Comparison of ENCODE assay signal across 8 mouse cellular contexts in genomic region chr2:105903896-105904756, GRCm38 (mm10). TPM values are rescaled to one million over a fixed set of nuclear protein-coding genes. Genes with fewer than 3 reads are reported as not detected.
A peak's percentile ranks its signal among the peaks of the same experiment; 100 is the strongest.
DNase-seq lines count a peak whose midpoint lies in the region; ATAC-seq and TF ChIP-seq lines count a peak whose summit lies in the region.

TSS of gene Elp4 (minus strand) at chr2:105904564.
TSS of gene Immp1l (plus strand) at chr2:105904638.

- no peaks in the 10 kb centered on the region for H3K9me3 ChIP-seq in G1E (replicated peaks)
- H3K9me3 ChIP-seq in forebrain, embryonic 16.5 days (ENCODE audit: control insufficient read depth, low read length) = no peaks in the 10 kb centered on the region
- H3K9me3 ChIP-seq in lung, embryonic 14.5 days (ENCODE audit: low read depth, low read length) = no peaks in the 10 kb centered on the region

- H3K27ac ChIP-seq in forebrain, embryonic 16.5 days (ENCODE audit: low read length) = peak within 1 kb of the TSS; percentile 78
- peak within 1 kb of the TSS; percentile 94 for H3K27ac ChIP-seq in layer of hippocampus, adult 2 months
- peak within 1 kb of the TSS; percentile 63 for H3K27ac ChIP-seq in lung, embryonic 14.5 days (ENCODE audit: low read depth)
- H3K27ac ChIP-seq in olfactory bulb, adult 2 months (ENCODE audit: insufficient read depth, low read depth, low read length) = peak within 1 kb of the TSS; percentile 17; the same call in 1 of the 2 replicates
- peak within 1 kb of the TSS; percentile 15; the same call in 1 of the 2 replicates for H3K27ac ChIP-seq in thymus, adult 2 months (ENCODE audit: control insufficient read depth, insufficient read depth, low read length)

- H3K4me3 ChIP-seq in G1E (ENCODE audit: low read depth, low read length) = peak within 1 kb of the TSS; percentile 79
- peak within 1 kb of the TSS; percentile 84 for H3K4me3 ChIP-seq in forebrain, embryonic 16.5 days (replicated peaks; ENCODE audit: low read length)
- H3K4me3 ChIP-seq in layer of hippocampus, adult 2 months = peak within 1 kb of the TSS; percentile 98
- peak within 1 kb of the TSS; percentile 77 for H3K4me3 ChIP-seq in lung, embryonic 14.5 days (ENCODE audit: low read depth, low read length)
- H3K4me3 ChIP-seq in olfactory bulb, adult 2 months (ENCODE audit: insufficient read depth, low read depth, low read length) = peak within 1 kb of the TSS; percentile 72
- H3K4me3 ChIP-seq in thymus, adult 2 months (ENCODE audit: control insufficient read depth, insufficient read depth, low read length) = peak within 1 kb of the TSS; percentile 89

- H3K36me3 ChIP-seq in G1E (replicated peaks) = peaks cover 9% of the 10 kb centered on the region
- H3K36me3 ChIP-seq in forebrain, embryonic 16.5 days (ENCODE audit: control insufficient read depth, insufficient read depth) = no peaks in the 10 kb centered on the region
- H3K36me3 ChIP-seq in lung, embryonic 14.5 days (ENCODE audit: insufficient read depth) = 0 out of 2 replicates have a peak, but pooled peaks cover 5% of the 10 kb centered on the region
- H3K36me3 ChIP-seq in thymus, adult 2 months (ENCODE audit: control insufficient read depth, insufficient read depth, low read length) = no peaks in the 10 kb centered on the region

- intact Hi-C loops in heart, postnatal 36 days (cut with DNase I) = loop anchor here (2.0 to 5.0 kb wide), 2 partner anchors 99 to 227 kb away; partner anchors contain the start of gene Dnajc24

- peak; percentile 54; the same call in 1 of the 2 replicates for TF ChIP-seq POLR2A in olfactory bulb, adult 2 months (IDR thresholded peaks at IDR 0.05; ENCODE audit: insufficient read depth, low read depth, low read length)
- peak; percentile 59 for TF ChIP-seq POLR2A in thymus, adult 2 months (IDR thresholded peaks at IDR 0.05; ENCODE audit: control insufficient read depth, extremely low read depth, insufficient read depth, low read length, poor library complexity)

- WGBS in forebrain, embryonic 16.5 days = under 1% methylated on average over 39 of the region's 39 CpGs
- under 1% methylated on average over 39 of the region's 39 CpGs for WGBS in lung, embryonic 14.5 days
- under 1% methylated on average over 39 of the region's 39 CpGs for WGBS in olfactory bulb, adult 2 months
- WGBS in thymus, adult 2 months = under 1% methylated on average over 39 of the region's 39 CpGs

- H3K9ac ChIP-seq in forebrain, embryonic 16.5 days (replicated peaks; ENCODE audit: low read depth, low read length) = peak within 1 kb of the TSS; percentile 92
- H3K9ac ChIP-seq in lung, embryonic 14.5 days = peak within 1 kb of the TSS; percentile 74

- peak; percentile 97 for ATAC-seq in G1E (ENCODE audit: extremely low read depth, insufficient number of reproducible peaks, low FRiP score, poor library complexity, severe bottlenecking)
- ATAC-seq in forebrain, embryonic 16.5 days = peak; percentile 100
- ATAC-seq in lung, embryonic 14.5 days (ENCODE audit: insufficient read depth) = peak; percentile 100

- H3K27me3 ChIP-seq in G1E (ENCODE audit: insufficient read depth, low read length) = no peaks in the 10 kb centered on the region
- no peaks in the 10 kb centered on the region for H3K27me3 ChIP-seq in forebrain, embryonic 16.5 days (replicated peaks; ENCODE audit: control insufficient read depth, insufficient read depth, low read length)
- no peaks in the 10 kb centered on the region for H3K27me3 ChIP-seq in lung, embryonic 14.5 days (ENCODE audit: insufficient read depth, low read length)
- H3K27me3 ChIP-seq in thymus, adult 2 months (ENCODE audit: control insufficient read depth, insufficient read depth, low read length) = no peaks in the 10 kb centered on the region

- peak within 1 kb of the TSS; percentile 93 for H3K4me2 ChIP-seq in forebrain, embryonic 16.5 days (ENCODE audit: low read length)
- H3K4me2 ChIP-seq in lung, embryonic 14.5 days = peak within 1 kb of the TSS; percentile 79

- DNase-seq in G1E (ENCODE audit: low spot score) = peak; percentile 98
- peak; percentile 96 to 98 for DNase-seq in cerebellum, adult 18-20 months
- DNase-seq in heart, postnatal 36 days = peak; percentile 97
- DNase-seq in layer of hippocampus, adult 2 months (ENCODE audit: low spot score in 2 of 2) = peak; percentile 96 to 97
- DNase-seq in lung, embryonic 14.5 days = peak; percentile 99
- DNase-seq in thymus, adult 2 months = peak; percentile 97

- H3K4me1 ChIP-seq in G1E (ENCODE audit: insufficient read depth, low read depth, low read length) = peaks cover 10% of the 10 kb centered on the region
- H3K4me1 ChIP-seq in forebrain, embryonic 16.5 days (replicated peaks; ENCODE audit: control insufficient read depth, insufficient read depth, low read length) = peaks cover 6% of the 10 kb centered on the region
- no peaks in the 10 kb centered on the region for H3K4me1 ChIP-seq in lung, embryonic 14.5 days (ENCODE audit: insufficient read depth)
- H3K4me1 ChIP-seq in olfactory bulb, adult 2 months (ENCODE audit: control insufficient read depth, insufficient read depth, low read length) = no peaks in the 10 kb centered on the region
- no peaks in the 10 kb centered on the region for H3K4me1 ChIP-seq in thymus, adult 2 months (replicated peaks; ENCODE audit: control insufficient read depth, insufficient read depth, low read length)

- no peak for TF ChIP-seq CTCF in G1E (IDR thresholded peaks at IDR 0.05; ENCODE audit: low read depth, low read length)
- TF ChIP-seq CTCF in layer of hippocampus, adult 2 months (conservative IDR thresholded peaks at IDR 0.05) = no peak
- TF ChIP-seq CTCF in lung, embryonic 14.5 days (IDR thresholded peaks at IDR 0.05; ENCODE audit: low read depth) = no peak
- TF ChIP-seq CTCF in olfactory bulb, adult 2 months (IDR thresholded peaks at IDR 0.05; ENCODE audit: insufficient read depth, low read depth, low read length) = no peak
- 0 out of 2 replicates have a peak, but pooled peaks have one; percentile 25 for TF ChIP-seq CTCF in thymus, adult 2 months (IDR thresholded peaks at IDR 0.05; ENCODE audit: borderline replicate concordance, control insufficient read depth, extremely low read depth, insufficient read depth, low read length, poor library complexity)

RNA-seq across cellular contexts. Expression of gene Elp4, which starts in this region (rescaled TPM):
- 32.7 and 39.9 TPM in 2 replicates for total RNA-seq in G1E (2014; fragmentation: Nextera tagmentation)
- total RNA-seq in G1E (2017) = 24.0 and 27.7 TPM in 2 replicates
- polyA plus RNA-seq in G1E (2012) = 4.4 and 5.4 TPM in 2 replicates
- polyA plus RNA-seq in forebrain, embryonic 16.5 days (2015; fragmentation: Nextera tagmentation; extraction: Ambion mirVana) = 46.2 and 52.2 TPM in 2 replicates
- total RNA-seq in heart, postnatal 36 days (2021) = 10 to 100 TPM; 10.4 to 13.8 TPM
- 10 to 100 TPM; 16.5 to 18.9 TPM for total RNA-seq in layer of hippocampus, adult 2 months (2021)
- polyA plus RNA-seq in lung, embryonic 14.5 days (2014; fragmentation: Nextera tagmentation; extraction: Ambion mirVana) = 39.1 and 40.0 TPM in 2 replicates
- polyA plus RNA-seq in olfactory bulb, adult 2 months (2012; ENCODE audit: insufficient read depth, insufficient read length, low replicate concordance, missing spikeins) = not detected in 2 replicates
- polyA plus RNA-seq in thymus, adult 2 months (2012; rRNA removed) = 2.8 and 4.7 TPM in 2 replicates

RNA-seq across cellular contexts. Expression of gene Immp1l, which starts in this region (rescaled TPM):
- 25.3 and 33.3 TPM in 2 replicates for total RNA-seq in G1E (2014; fragmentation: Nextera tagmentation)
- 99.3 and 116 TPM in 2 replicates for total RNA-seq in G1E (2017)
- polyA plus RNA-seq in G1E (2012) = 1.1 and 3.7 TPM in 2 replicates
- 99.9 and 115 TPM in 2 replicates for polyA plus RNA-seq in forebrain, embryonic 16.5 days (2015; fragmentation: Nextera tagmentation; extraction: Ambion mirVana)
- 100 to 1,000 TPM in 1 of 2 experiments, 10 to 100 TPM in 1; 98.7 to 101 TPM for total RNA-seq in heart, postnatal 36 days (2021)
- 10 to 100 TPM; 26.4 to 28.9 TPM for total RNA-seq in layer of hippocampus, adult 2 months (2021)
- 119 and 127 TPM in 2 replicates for polyA plus RNA-seq in lung, embryonic 14.5 days (2014; fragmentation: Nextera tagmentation; extraction: Ambion mirVana)
- not detected in 2 replicates for polyA plus RNA-seq in olfactory bulb, adult 2 months (2012; ENCODE audit: insufficient read depth, insufficient read length, low replicate concordance, missing spikeins)
- polyA plus RNA-seq in thymus, adult 2 months (2012; rRNA removed) = 11.5 and 13.8 TPM in 2 replicates

Comparison
In these comparisons a context has a peak if more than half of its experiments do, and no peak if none do; other contexts are left out.
1. Peak in every context shown above with its lines: DNase-seq, ATAC-seq, H3K4me3 ChIP-seq and H3K27ac ChIP-seq.
2. H3K27ac ChIP-seq: peak in every context shown above with its lines; median percentile 94 in layer of hippocampus, adult 2 months; 78 in forebrain, embryonic 16.5 days; 63 in lung, embryonic 14.5 days; 17 in olfactory bulb, adult 2 months; 15 in thymus, adult 2 months.